Mouse (Mus musculus) forebrain, embryonic 14.5 days (tissue): ENCODE measurements around the gene Gm44579. TPM values are rescaled to one million over a fixed set of nuclear protein-coding genes. Genes with fewer than 3 reads are reported as not detected.
A peak's percentile ranks its signal among the peaks of the same experiment; 100 is the strongest.

Experiments
- ATAC-seq: fragments of 200-750 bp; cut with Nextera tagmentation; 2 replicates; pipeline ENCODE4 v1.8.0; 2017; ENCODE audit warnings: mild to moderate bottlenecking, moderate library complexity
- DNase-seq: peaks from one replicate; pipeline ENCODE4 v3.0.0-alpha.2; 2015; ENCODE audit warnings: low spot score
- H3K27ac ChIP-seq: fragments of 300-500 bp; sonication (generic); 2 replicates; pipeline ENCODE4 v1.5.1; 2014; ENCODE audit warnings: low read depth, mild to moderate bottlenecking, control low read depth, low read length, moderate library complexity
- H3K27me3 ChIP-seq: fragments of 300-500 bp; sonication (generic); replicated peaks from 2 replicates; pipeline ENCODE4 v1.6.1; 2014; ENCODE audit warnings: low read length, control low read depth, mixed read lengths; ENCODE audit not compliant: control insufficient read depth, insufficient read depth
- H3K36me3 ChIP-seq: fragments of 300-500 bp; sonication (generic); 2 replicates; pipeline ENCODE4 v1.6.1; 2014; ENCODE audit warnings: low read length, control low read depth; ENCODE audit not compliant: control insufficient read depth, insufficient read depth
- H3K4me1 ChIP-seq: fragments of 300-500 bp; sonication (generic); 2 replicates; pipeline ENCODE4 v1.6.1; 2014; ENCODE audit warnings: antibody characterized with exemption, low read length, control low read depth; ENCODE audit not compliant: control insufficient read depth, insufficient read depth
- H3K4me2 ChIP-seq: fragments of 300-500 bp; sonication (generic); 2 replicates; pipeline ENCODE4 v1.6.1; 2014; ENCODE audit warnings: mild to moderate bottlenecking, control low read depth, low read length
- H3K4me3 ChIP-seq: fragments of 300-500 bp; sonication (generic); 2 replicates; pipeline ENCODE4 v1.5.1; 2014; ENCODE audit warnings: low read depth, low read length, control low read depth
- H3K9ac ChIP-seq: fragments of 300-500 bp; sonication (generic); 2 replicates; pipeline ENCODE4 v1.6.1; 2014; ENCODE audit warnings: mild to moderate bottlenecking, low read length, control low read depth, moderate library complexity
- H3K9me3 ChIP-seq: fragments of 300-500 bp; sonication (generic); replicated peaks from 2 replicates; pipeline ENCODE4 v1.6.1; 2016; ENCODE audit warnings: low read length, control low read depth, mixed read lengths; ENCODE audit not compliant: control insufficient read depth
- WGBS: fragments of 180-500 bp; shearing (Covaris S2); extraction: QIAGEN DNeasy Blood & Tissue Kit; methylation state at CpG from one replicate; pipeline ENCODE4 v1.1.7; 2014; 5-methylcytosine and 5-hydroxymethylcytosine counted together
- polyA plus RNA-seq: library from polyadenylated mRNA; unstranded; fragments of >200 nt; fragmentation: Nextera tagmentation; extraction: Ambion mirVana; gene quantifications from 2 replicates; pipeline ENCODE4 v1.2.1, GENCODE M21; 2014

The Gm44579 gene
- polyA plus RNA-seq, 1 experiment from 2014 or later = not detected

GRCm38 (mm10) chr15:98214130-98214529 is 6.6 kb downstream of the Gm44579 start:
- no peaks in the 10 kb centered on the region for H3K36me3 ChIP-seq
- H3K27me3 ChIP-seq = no peaks in the 10 kb centered on the region
- no peak overlapping the region for H3K4me3 ChIP-seq
- H3K4me2 ChIP-seq = no peak overlapping the region
- ATAC-seq (no peak), DNase-seq (no peak)
- no peak overlapping the region for H3K9ac ChIP-seq
- no peaks in the 10 kb centered on the region for H3K4me1 ChIP-seq
- 76% methylated on average over 5 of the region's 5 CpGs for WGBS
- no peak overlapping the region for H3K27ac ChIP-seq
- no peaks in the 10 kb centered on the region for H3K9me3 ChIP-seq

GRCm38 (mm10) chr15:98213336-98213870 is 7.4 kb downstream of the Gm44579 start:
- Histone ChIP-seq H3K4me1 (no peaks in the 10 kb centered on the region), H3K4me3 (no peak overlapping the region), H3K27ac (no peak overlapping the region), H3K27me3 (no peaks in the 10 kb centered on the region), H3K4me2 (no peak overlapping the region), H3K9me3 (no peaks in the 10 kb centered on the region), H3K36me3 (no peaks in the 10 kb centered on the region), H3K9ac (no peak overlapping the region)
- no peak for ATAC-seq
- WGBS = 84% methylated on average over 5 of the region's 5 CpGs
- DNase-seq = no peak

GRCm38 (mm10) chr15:98209676-98210075 is 11.1 kb downstream of the Gm44579 start:
- 88% methylated on average over 7 of the region's 7 CpGs for WGBS
- ATAC-seq (no peak), DNase-seq (no peak)
- H3K4me1 ChIP-seq = no peaks in the 10 kb centered on the region
- no peak overlapping the region for H3K4me2 ChIP-seq
- no peaks in the 10 kb centered on the region for H3K27me3 ChIP-seq
- H3K9ac ChIP-seq = no peak overlapping the region
- H3K27ac ChIP-seq = no peak overlapping the region
- H3K9me3 ChIP-seq = no peaks in the 10 kb centered on the region
- no peak overlapping the region for H3K4me3 ChIP-seq
- no peaks in the 10 kb centered on the region for H3K36me3 ChIP-seq

- H3K36me3 ChIP-seq = no peaks in the 10 kb centered on the region
- H3K27ac ChIP-seq = no peak within 1 kb of the TSS
- H3K4me3 ChIP-seq = no peak within 1 kb of the TSS
- 75% methylated on average over 3 of the region's 3 CpGs for WGBS
- H3K27me3 ChIP-seq = no peaks in the 10 kb centered on the region
- DNase-seq (no peak), ATAC-seq (no peak)
- no peak within 1 kb of the TSS for H3K9ac ChIP-seq
- H3K9me3 ChIP-seq = no peaks in the 10 kb centered on the region
- H3K4me2 ChIP-seq = no peak within 1 kb of the TSS
- no peaks in the 10 kb centered on the region for H3K4me1 ChIP-seq
Measured at GRCm38 (mm10) chr15:98195442-98195841, 25.3 kb downstream of the Gm44579 start, which contains the start of gene Olfr288. Olfr288 (minus strand) TSS chr15:98195542.

GRCm38 (mm10) chr15:98184456-98184855 is 36.3 kb downstream of the Gm44579 start:
- Histone ChIP-seq H3K9ac (no peak overlapping the region), H3K36me3 (no peaks in the 10 kb centered on the region), H3K4me1 (0 out of 2 replicates have a peak, but pooled peaks cover 3% of the 10 kb centered on the region), H3K4me2 (no peak overlapping the region), H3K4me3 (no peak overlapping the region), H3K27ac (no peak overlapping the region), H3K27me3 (no peaks in the 10 kb centered on the region), H3K9me3 (no peaks in the 10 kb centered on the region)
- WGBS = 80% methylated on average over 4 of the region's 4 CpGs
- ATAC-seq (no peak), DNase-seq (no peak)

GRCm38 (mm10) chr15:98181856-98182570 is 38.8 kb downstream of the Gm44579 start:
- Histone ChIP-seq H3K27me3 (no peaks in the 10 kb centered on the region), H3K4me1 (0 out of 2 replicates have a peak, but pooled peaks cover 3% of the 10 kb centered on the region), H3K36me3 (no peaks in the 10 kb centered on the region), H3K9me3 (no peaks in the 10 kb centered on the region), H3K4me2 (no peak overlapping the region), H3K9ac (no peak overlapping the region), H3K4me3 (no peak overlapping the region), H3K27ac (no peak overlapping the region)
- ATAC-seq (no peak), DNase-seq (no peak)
- WGBS = 78% methylated on average over 12 of the region's 12 CpGs

- peak overlapping the region; percentile 51 for H3K4me3 ChIP-seq
- WGBS = under 1% methylated on average over 30 of the region's 30 CpGs
- H3K27ac ChIP-seq = 0 out of 2 replicates have a peak overlapping the region, but pooled peaks have one; percentile 36
- no peaks in the 10 kb centered on the region for H3K9me3 ChIP-seq
- H3K27me3 ChIP-seq = no peaks in the 10 kb centered on the region
- 0 out of 2 replicates have a peak, but pooled peaks cover 3% of the 10 kb centered on the region for H3K4me1 ChIP-seq
- peak overlapping the region; percentile 57 for H3K9ac ChIP-seq
- ATAC-seq (peak; percentile 98), DNase-seq (peak; percentile 91)
- H3K36me3 ChIP-seq = no peaks in the 10 kb centered on the region
- peak overlapping the region; percentile 83 for H3K4me2 ChIP-seq
Measured at GRCm38 (mm10) chr15:98181132-98181711, 39.6 kb downstream of the Gm44579 start.

- peak overlapping the region; percentile 83 for H3K4me2 ChIP-seq
- H3K4me1 ChIP-seq = 0 out of 2 replicates have a peak, but pooled peaks cover 3% of the 10 kb centered on the region
- 4% methylated on average over 26 of the region's 26 CpGs for WGBS
- H3K4me3 ChIP-seq = peak overlapping the region; percentile 51
- no peak for DNase-seq
- H3K9me3 ChIP-seq = no peaks in the 10 kb centered on the region
- H3K27me3 ChIP-seq = no peaks in the 10 kb centered on the region
- 0 out of 2 replicates have a peak overlapping the region, but pooled peaks have one; percentile 36 for H3K27ac ChIP-seq
- peak overlapping the region; percentile 57 for H3K9ac ChIP-seq
- H3K36me3 ChIP-seq = no peaks in the 10 kb centered on the region
- ATAC-seq = no peak
Measured at GRCm38 (mm10) chr15:98180567-98181131, 40.1 kb downstream of the Gm44579 start.
